Mouse (Mus musculus) cerebellum, adult 2 months (tissue): ENCODE results near the gene Ldah.

ENCODE experiments used
- CTCF ChIP-seq: fragments of 200-500 bp; IDR thresholded peaks from 2 replicates; pipeline ENCODE4 v1.5.1; 2011; ENCODE audit warnings: low read depth, mild to moderate bottlenecking, control low read depth, low read length, moderate library complexity, borderline replicate concordance; ENCODE audit not compliant: insufficient read depth
- POLR2A ChIP-seq: fragments of 200-500 bp; IDR thresholded peaks from 2 replicates; pipeline ENCODE4 v1.6.1; 2011; ENCODE audit warnings: low read length, control low read depth, borderline replicate concordance; ENCODE audit not compliant: insufficient read depth

DNA sequence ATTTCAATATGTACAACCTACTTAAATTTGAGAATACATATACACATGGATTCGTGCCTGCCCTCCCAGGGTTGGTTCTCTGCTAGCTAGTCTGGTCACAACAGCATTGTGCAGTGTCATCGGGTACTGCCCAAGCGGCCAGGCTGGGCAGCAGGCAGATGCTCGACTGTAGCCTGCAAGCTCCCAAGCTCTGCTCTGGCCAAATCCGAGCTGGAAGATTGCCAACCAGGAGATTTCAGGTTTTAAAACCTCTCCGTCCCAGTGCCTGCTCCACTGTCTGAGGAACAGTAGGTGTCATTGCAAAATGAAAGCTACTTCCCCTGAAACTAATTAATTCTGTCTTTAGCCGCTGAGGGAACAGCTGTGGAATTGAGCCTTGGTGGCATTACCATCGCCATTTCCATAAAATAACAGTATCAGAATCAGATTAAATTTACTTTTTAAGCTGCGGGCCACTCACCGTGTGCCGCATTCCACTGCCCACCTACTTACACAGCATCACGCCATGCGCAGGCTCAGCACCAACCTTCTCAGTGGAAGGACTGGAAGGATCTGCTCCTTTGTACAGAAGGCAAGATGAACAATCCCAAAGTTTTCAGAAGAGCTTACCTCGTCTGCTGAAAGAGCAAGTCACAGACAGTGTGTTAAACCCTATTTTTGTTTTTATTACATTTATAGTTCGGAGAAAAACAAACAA, 83.4 kb downstream of the Ldah start:
- no peak for TF ChIP-seq CTCF
- no peak for TF ChIP-seq POLR2A
